Mouse (Mus musculus): ENCODE results near the gene Kif18b. TPM values are rescaled to one million over a fixed set of nuclear protein-coding genes. Genes with fewer than 3 reads are reported as not detected.

The Kif18b gene
- total RNA-seq (2014; rRNA removed) (3.8 and 6.3 TPM in 2 replicates), polyA plus RNA-seq (2015; fragmentation: Nextera tagmentation; extraction: Ambion mirVana) (0.46 and 0.60 TPM in 2 replicates)

DNA sequence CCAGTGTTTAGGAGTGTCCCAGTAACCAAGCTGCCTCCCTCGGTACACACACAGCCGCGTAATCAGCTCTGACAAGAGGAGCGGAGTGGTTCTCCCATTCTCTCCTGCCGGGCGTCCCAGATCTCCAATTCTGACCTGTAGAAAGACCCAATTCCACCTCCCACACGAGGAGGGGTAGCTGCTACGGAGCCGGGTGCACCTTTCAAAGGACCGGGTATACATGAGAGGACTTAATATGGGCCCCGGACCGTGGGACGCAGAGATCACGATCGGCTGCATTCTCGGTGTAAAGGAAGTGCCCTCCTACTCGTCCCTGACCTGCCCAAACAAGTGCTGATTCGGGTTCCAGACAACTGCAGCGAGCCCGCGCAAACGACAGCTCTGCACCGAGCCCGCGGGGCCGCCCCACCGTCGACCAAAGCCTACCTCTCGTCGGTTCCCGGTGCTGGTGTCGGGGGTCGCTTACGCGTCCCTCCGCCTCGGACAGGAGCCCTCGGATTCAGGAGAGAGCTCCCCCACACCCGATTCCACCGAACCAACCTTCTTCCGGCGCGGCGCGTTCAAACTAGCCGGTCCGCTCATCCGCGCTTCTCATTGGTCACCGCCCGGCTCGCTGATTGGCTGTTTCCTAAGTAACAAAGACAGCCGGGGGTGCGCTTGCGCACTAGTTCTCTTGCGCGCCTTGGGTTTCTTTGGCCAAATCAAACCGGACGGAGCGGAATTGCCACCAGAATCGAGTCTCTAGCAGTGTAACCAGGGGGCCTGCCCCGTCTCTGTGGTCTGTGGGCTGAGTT, at the start of gene Kif18b:
Gene Kif18b (minus strand): TSS at position 568 of the 794 bp plus-strand sequence.
- Histone ChIP-seq H3K4me2 (ENCODE audit: low read depth, low read length, poor library complexity, severe bottlenecking) (peak within 1 kb of the TSS; percentile 92), H3K4me3 (ENCODE audit: low read depth, low read length) (peak within 1 kb of the TSS; percentile 53), H3K4me1 (ENCODE audit: insufficient read depth, low read length) (peaks cover 3% of the 10 kb centered on the region; the same call in 1 of the 2 replicates), H3K9me3 (ENCODE audit: low read length) (no peaks in the 10 kb centered on the region), H3K36me3 (ENCODE audit: insufficient read depth, low read length) (no peaks in the 10 kb centered on the region), H3K27me3 (ENCODE audit: insufficient read depth, low read length) (no peaks in the 10 kb centered on the region), H3K27ac (ENCODE audit: low read depth, low read length) (peak within 1 kb of the TSS; percentile 55), H3K9ac (replicated peaks; ENCODE audit: low read length, poor library complexity, severe bottlenecking) (peak within 1 kb of the TSS; percentile 29; the same call in 1 of the 2 replicates)
- DNase-seq (ENCODE audit: low spot score), result peak; percentile 99
- TF ChIP-seq CTCF (IDR thresholded peaks at IDR 0.05), result no peak
- ATAC-seq (ENCODE audit: low FRiP score), result peak; percentile 80
- under 1% methylated on average over 62 of the region's 62 CpGs for WGBS

DNA sequence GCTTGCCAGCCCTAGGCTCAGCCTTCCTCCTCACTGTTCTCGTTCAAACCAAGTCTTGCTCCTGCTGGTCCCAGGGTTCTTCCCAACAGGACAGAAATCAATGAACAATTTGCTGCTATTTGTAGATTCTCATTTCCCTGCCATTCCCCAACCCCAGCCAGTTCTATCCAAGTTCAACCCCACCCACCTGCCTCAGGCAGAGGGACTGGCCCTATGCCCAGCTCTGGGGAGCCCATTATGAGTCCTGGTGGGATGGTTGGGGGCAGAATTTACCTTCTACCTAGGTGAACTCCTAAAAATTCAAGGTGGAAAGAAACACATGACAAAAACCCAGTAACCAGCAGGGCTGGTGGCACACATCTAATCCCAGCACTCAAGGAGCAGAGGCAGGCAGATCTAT, 47.4 kb upstream of the Kif18b start:
- 63% methylated on average over 1 of the region's 1 CpGs for WGBS
- H3K36me3 ChIP-seq (ENCODE audit: insufficient read depth, low read length), result no peaks in the 10 kb centered on the region
- H3K4me1 ChIP-seq (ENCODE audit: insufficient read depth, low read length), result no peaks in the 10 kb centered on the region
- no peaks in the 10 kb centered on the region for H3K27me3 ChIP-seq (ENCODE audit: insufficient read depth, low read length)
- no peak overlapping the region for H3K4me2 ChIP-seq (ENCODE audit: low read depth, low read length, poor library complexity, severe bottlenecking)
- ATAC-seq (ENCODE audit: low FRiP score) (no peak), DNase-seq (ENCODE audit: low spot score) (no peak)
- H3K4me3 ChIP-seq (ENCODE audit: low read depth, low read length), result no peak overlapping the region
- no peak for TF ChIP-seq CTCF (IDR thresholded peaks at IDR 0.05)
- no peak overlapping the region for H3K27ac ChIP-seq (ENCODE audit: low read depth, low read length)
- no peak overlapping the region for H3K9ac ChIP-seq (replicated peaks; ENCODE audit: low read length, poor library complexity, severe bottlenecking)
- no peaks in the 10 kb centered on the region for H3K9me3 ChIP-seq (ENCODE audit: low read length)

DNA sequence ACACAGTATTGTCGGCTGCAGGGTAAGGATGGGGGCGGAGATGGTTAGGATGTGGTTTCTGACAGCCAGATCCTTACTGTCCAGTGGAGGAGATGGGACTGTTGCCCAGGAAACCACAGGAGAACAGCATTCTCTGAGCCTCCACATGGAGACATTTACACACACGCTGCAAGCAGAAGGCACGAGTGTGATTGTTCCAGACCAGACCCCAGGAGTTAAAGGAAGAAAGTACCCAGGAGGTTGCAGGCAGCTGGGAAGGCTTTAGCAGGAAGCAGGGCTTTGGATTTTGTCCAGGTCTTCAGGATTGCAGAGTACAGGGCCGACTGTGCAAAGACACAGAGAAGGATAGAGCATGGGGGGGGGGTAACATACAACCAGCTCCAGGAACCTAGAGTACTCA, 46.7 kb upstream of the Kif18b start:
- Histone ChIP-seq H3K4me3 (ENCODE audit: low read depth, low read length) (no peak overlapping the region), H3K27me3 (ENCODE audit: insufficient read depth, low read length) (no peaks in the 10 kb centered on the region), H3K4me1 (ENCODE audit: insufficient read depth, low read length) (no peaks in the 10 kb centered on the region), H3K36me3 (ENCODE audit: insufficient read depth, low read length) (no peaks in the 10 kb centered on the region), H3K9me3 (ENCODE audit: low read length) (no peaks in the 10 kb centered on the region), H3K27ac (ENCODE audit: low read depth, low read length) (no peak overlapping the region), H3K4me2 (ENCODE audit: low read depth, low read length, poor library complexity, severe bottlenecking) (no peak overlapping the region), H3K9ac (replicated peaks; ENCODE audit: low read length, poor library complexity, severe bottlenecking) (no peak overlapping the region)
- TF ChIP-seq CTCF (IDR thresholded peaks at IDR 0.05), result no peak
- DNase-seq (ENCODE audit: low spot score), result peak; percentile 55
- 38% methylated on average over 5 of the region's 5 CpGs for WGBS
- no peak for ATAC-seq (ENCODE audit: low FRiP score)

DNA sequence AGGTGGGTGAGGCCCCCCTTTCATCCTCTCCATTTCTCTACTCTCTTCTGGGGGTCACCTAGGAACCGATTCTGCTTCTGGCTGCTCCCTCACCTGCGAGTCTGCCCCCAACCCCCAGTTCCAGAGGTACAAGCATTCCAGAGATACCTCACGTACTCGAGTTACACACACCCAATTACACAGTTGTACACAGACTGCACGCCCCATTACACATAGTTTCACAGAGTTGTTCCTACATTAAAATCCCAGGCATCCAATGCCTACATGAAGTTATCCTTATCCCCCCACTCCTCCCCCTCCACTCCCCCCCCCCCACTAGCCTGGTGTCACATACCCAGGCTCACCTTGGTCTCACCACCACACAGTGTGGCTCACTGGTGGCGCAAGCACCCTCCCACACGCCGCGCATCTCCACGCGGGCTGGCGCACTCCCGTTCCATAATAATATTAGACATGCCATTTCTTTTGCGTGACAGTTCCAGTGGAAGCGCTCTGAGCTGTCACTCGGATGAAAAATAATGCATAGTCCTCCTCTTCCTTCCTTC, 39.7 kb upstream of the Kif18b start:
- Histone ChIP-seq H3K9ac (replicated peaks; ENCODE audit: low read length, poor library complexity, severe bottlenecking) (no peak overlapping the region), H3K36me3 (ENCODE audit: insufficient read depth, low read length) (no peaks in the 10 kb centered on the region), H3K27ac (ENCODE audit: low read depth, low read length) (no peak overlapping the region), H3K4me3 (ENCODE audit: low read depth, low read length) (no peak overlapping the region), H3K4me2 (ENCODE audit: low read depth, low read length, poor library complexity, severe bottlenecking) (no peak overlapping the region), H3K9me3 (ENCODE audit: low read length) (no peaks in the 10 kb centered on the region), H3K4me1 (ENCODE audit: insufficient read depth, low read length) (peaks cover 9% of the 10 kb centered on the region; the same call in 1 of the 2 replicates), H3K27me3 (ENCODE audit: insufficient read depth, low read length) (no peaks in the 10 kb centered on the region)
- 70% methylated on average over 16 of the region's 16 CpGs for WGBS
- ATAC-seq (ENCODE audit: low FRiP score) (no peak), DNase-seq (ENCODE audit: low spot score) (no peak)
- no peak for TF ChIP-seq CTCF (IDR thresholded peaks at IDR 0.05)

DNA sequence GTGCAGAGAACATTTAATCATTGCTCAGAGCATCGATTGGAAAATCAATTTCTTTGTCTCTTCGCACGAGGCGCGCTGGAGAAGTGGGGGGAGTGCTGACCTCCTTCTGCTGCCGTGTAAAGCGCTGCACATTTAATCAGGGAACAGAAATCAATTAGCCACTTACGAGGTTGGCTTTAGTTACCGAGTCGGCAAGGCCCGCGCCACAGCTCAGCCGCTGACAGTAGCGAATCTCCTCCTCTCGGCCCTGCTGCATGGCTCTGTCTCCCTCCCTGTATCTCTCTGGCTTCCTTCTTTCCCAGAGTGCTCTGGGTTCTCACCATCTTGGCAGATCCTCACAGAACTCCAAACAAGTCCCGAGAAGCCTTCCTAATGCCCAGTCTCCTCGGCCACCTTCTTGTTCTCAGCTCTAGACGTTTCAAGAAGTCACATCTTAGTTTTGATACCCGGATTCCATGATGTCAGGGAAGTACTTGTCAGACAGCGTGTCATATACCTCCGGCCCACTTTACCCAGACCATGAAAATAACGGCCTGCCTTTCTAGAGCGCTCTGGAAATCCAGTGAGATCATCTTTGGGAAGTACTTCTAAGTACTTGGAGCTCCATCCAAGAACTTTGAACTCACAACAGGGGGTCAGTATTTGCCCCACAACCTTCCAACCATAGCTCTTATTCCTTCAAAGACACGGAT, 39.1 kb upstream of the Kif18b start:
- TF ChIP-seq CTCF (IDR thresholded peaks at IDR 0.05), result no peak
- H3K27me3 ChIP-seq (ENCODE audit: insufficient read depth, low read length), result no peaks in the 10 kb centered on the region
- no peaks in the 10 kb centered on the region for H3K9me3 ChIP-seq (ENCODE audit: low read length)
- H3K4me3 ChIP-seq (ENCODE audit: low read depth, low read length), result no peak overlapping the region
- H3K36me3 ChIP-seq (ENCODE audit: insufficient read depth, low read length), result no peaks in the 10 kb centered on the region
- peak overlapping the region; percentile 37; the same call in 1 of the 2 replicates for H3K9ac ChIP-seq (replicated peaks; ENCODE audit: low read length, poor library complexity, severe bottlenecking)
- H3K4me1 ChIP-seq (ENCODE audit: insufficient read depth, low read length), result peaks cover 9% of the 10 kb centered on the region; the same call in 1 of the 2 replicates
- 17% methylated on average over 24 of the region's 24 CpGs for WGBS
- ATAC-seq (ENCODE audit: low FRiP score) (no peak), DNase-seq (ENCODE audit: low spot score) (peak; percentile 58)
- H3K4me2 ChIP-seq (ENCODE audit: low read depth, low read length, poor library complexity, severe bottlenecking), result peak overlapping the region; percentile 23
- H3K27ac ChIP-seq (ENCODE audit: low read depth, low read length), result peak overlapping the region; percentile 52

Data from midbrain, postnatal 0 days (tissue).